Mouse (Mus musculus): ENCODE measurements around the gene Arhgap15.

Gene Arhgap15

DNA sequence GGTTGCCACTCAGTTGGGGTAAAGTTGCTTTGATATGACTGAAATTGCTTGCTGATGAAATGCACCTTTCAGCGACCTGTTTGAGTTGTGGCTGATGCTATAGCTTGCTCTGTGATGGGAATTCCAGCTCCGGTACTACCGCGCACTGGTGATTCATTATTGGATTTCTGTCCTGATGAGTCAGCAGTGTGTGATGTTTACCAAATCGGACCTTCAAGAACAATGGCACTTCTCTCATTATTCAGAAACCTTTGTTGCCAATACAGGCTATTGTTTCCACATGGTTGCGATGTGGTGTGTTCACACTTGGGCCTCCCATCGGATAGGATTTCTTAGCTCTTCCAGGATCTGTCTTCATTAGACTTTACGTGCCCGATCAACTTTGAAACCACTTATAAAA is 681.9 kb downstream of the Arhgap15 start:
- CTCF ChIA-PET: interaction anchor here (0.7 kb wide), 1 partner anchor 36 kb away, joined by 3 read pairs; no protein-coding TSS in a partner anchor

DNA sequence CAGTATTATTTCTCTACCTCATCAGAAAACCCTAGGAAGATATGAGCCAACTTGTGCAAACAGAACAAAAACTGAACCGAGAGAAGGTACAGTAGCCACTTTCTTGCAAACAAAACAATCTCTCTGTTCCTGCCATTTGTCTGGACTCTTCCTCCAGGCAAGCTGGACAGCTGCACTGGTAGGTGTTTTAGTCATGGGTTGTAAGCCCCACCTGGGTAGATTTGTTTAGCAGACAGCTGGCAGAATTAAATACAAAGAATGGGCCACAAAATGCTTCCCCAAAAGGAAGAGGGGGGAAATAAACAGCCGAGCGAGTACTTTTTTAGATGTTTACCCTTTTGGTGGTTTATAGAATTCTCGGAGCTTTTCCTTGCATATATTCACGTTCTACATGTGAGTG is 688.0 kb downstream of the Arhgap15 start:
- CTCF ChIA-PET: no interaction called here

DNA sequence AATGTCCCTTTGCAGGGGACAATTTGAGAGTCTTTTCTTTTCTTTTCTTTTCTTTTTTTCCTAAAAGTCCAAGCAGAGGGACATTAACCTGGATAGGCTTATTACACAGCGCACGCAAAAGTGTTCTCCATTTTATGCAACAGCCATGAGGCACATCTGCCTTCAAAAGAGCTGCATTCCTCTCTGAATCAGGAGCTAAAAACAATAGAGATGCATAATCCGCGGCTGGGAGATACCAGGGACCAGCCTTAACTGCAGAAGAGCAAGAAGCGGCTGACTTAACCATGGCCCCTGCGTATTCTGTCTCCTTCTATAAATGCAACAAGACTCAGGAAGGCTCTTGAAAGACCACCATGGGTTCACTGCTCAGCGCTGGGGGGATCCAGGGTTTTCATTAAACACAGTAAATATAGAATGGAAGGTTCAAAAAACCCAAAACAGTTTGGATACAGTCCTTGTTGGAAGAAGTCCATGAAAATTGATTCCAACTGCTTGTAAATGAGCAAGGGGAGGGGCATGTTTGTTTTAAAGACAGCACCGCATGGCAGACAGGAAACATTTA is 689.0 kb downstream of the Arhgap15 start:
- CTCF ChIA-PET: interaction anchor here (0.6 kb wide), 1 partner anchor 40 kb away, joined by 3 read pairs; no protein-coding TSS in a partner anchor

DNA sequence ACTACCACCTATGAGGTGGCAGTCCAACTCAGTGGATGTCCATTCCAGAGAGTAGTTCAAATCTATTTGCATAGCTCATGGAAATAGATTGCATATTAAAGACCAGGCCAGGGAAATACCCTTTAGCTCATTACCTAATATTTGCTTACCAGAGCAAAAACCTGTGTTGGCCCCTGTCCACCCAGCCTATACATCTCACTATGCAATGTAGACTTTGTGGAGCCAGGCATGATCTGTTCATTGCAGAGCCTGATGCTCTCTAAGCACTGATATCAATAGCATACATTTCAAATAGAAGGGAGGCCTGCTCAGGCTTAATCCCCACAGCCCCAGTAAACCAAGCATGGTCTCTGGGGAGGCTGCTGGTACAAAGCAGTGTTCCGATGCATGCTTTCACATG is 689.4 kb downstream of the Arhgap15 start:
- CTCF ChIA-PET: no interaction called here

DNA sequence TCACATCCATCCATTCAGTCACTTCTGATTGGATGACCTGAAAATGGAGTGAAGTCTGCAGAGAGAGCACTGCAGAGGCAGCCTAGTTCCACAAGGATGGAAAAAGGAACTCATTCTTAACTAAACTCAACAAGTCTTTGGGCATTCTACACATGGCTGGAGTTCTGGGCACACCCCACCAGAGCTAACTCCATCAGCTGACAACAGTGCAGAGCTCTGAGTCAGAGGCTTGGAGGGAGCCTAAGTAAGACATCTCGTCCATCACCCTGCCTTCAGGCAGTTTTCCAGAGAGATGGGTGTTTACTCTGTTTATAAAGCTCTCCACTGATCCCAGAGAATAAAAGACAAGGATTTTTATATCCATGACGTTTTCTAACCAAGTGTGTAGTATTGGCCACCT is 696.3 kb downstream of the Arhgap15 start:
- CTCF ChIA-PET: no interaction called here
